Comparison of ENCODE assay signal across 8 mouse cellular contexts in the genomic region with DNA sequence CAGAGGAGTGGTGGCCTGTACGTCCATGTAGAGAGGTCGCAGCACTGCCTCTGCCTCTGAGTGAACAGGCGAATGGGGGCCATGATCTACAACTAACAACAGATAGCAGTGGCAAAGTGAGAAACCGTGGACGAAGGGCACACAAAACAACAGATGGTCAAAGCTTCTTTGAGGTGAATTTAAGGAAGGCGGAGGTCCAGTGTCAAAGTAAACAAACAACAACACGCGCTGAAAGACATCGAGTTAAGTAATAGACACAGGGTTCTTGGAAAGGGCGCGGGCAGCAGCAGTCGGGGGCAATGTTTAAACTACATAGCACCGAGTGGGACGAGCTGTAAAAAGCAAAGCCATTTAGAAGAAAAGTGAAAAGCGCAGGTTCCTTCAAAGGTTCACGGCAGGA. TPM values are rescaled to one million over a fixed set of nuclear protein-coding genes. Genes with fewer than 3 reads are reported as not detected.
DNase-seq lines count a peak whose midpoint lies in the region; ATAC-seq lines count a peak whose summit lies in the region.

No protein-coding gene starts in this region.

- intact Hi-C loops in heart, postnatal 36 days (cut with DNase I) = loop anchor here (2.0 kb wide), 1 partner anchor 181 kb away; no protein-coding TSS in a partner anchor

- peak overlapping the region; percentile 95 for H3K27ac ChIP-seq in heart, embryonic 13.5 days (replicated peaks)
- peak overlapping the region; percentile 93 for H3K27ac ChIP-seq in forebrain, embryonic 16.5 days (ENCODE audit: low read length)
- peak overlapping the region; percentile 92 for H3K27ac ChIP-seq in liver, embryonic 15.5 days (replicated peaks)

- H3K4me3 ChIP-seq in heart, embryonic 13.5 days = peak overlapping the region; percentile 89
- peak overlapping the region; percentile 90 for H3K4me3 ChIP-seq in forebrain, embryonic 16.5 days (replicated peaks; ENCODE audit: low read length)
- peak overlapping the region; percentile 95 for H3K4me3 ChIP-seq in liver, embryonic 15.5 days (replicated peaks)

- no peak for ATAC-seq in heart, embryonic 13.5 days (ENCODE audit: extremely low read depth, insufficient number of reproducible peaks, low FRiP score, low TSS enrichment)
- no peak for ATAC-seq in forebrain, embryonic 16.5 days
- ATAC-seq in liver, embryonic 15.5 days (ENCODE audit: insufficient read depth) = peak; percentile 9

- peaks cover 57% of the 10 kb centered on the region for H3K36me3 ChIP-seq in heart, embryonic 13.5 days
- peaks cover 9% of the 10 kb centered on the region; the same call in 1 of the 2 replicates for H3K36me3 ChIP-seq in forebrain, embryonic 16.5 days (ENCODE audit: control insufficient read depth, insufficient read depth)
- peaks cover 56% of the 10 kb centered on the region for H3K36me3 ChIP-seq in liver, embryonic 15.5 days (replicated peaks)

- no peaks in the 10 kb centered on the region for H3K9me3 ChIP-seq in heart, embryonic 13.5 days
- H3K9me3 ChIP-seq in forebrain, embryonic 16.5 days (ENCODE audit: control insufficient read depth, low read length) = no peaks in the 10 kb centered on the region
- H3K9me3 ChIP-seq in liver, embryonic 15.5 days (replicated peaks) = no peaks in the 10 kb centered on the region

- H3K9ac ChIP-seq in heart, embryonic 13.5 days = peak overlapping the region; percentile 93
- H3K9ac ChIP-seq in forebrain, embryonic 16.5 days (replicated peaks; ENCODE audit: low read depth, low read length) = peak overlapping the region; percentile 87
- peak overlapping the region; percentile 92 for H3K9ac ChIP-seq in liver, embryonic 15.5 days

- H3K4me2 ChIP-seq in heart, embryonic 13.5 days = peak overlapping the region; percentile 93
- H3K4me2 ChIP-seq in forebrain, embryonic 16.5 days (ENCODE audit: low read length) = peak overlapping the region; percentile 93
- peak overlapping the region; percentile 97 for H3K4me2 ChIP-seq in liver, embryonic 15.5 days

- H3K27me3 ChIP-seq in heart, embryonic 13.5 days (replicated peaks) = no peaks in the 10 kb centered on the region
- H3K27me3 ChIP-seq in forebrain, embryonic 16.5 days (replicated peaks; ENCODE audit: control insufficient read depth, insufficient read depth, low read length) = no peaks in the 10 kb centered on the region
- no peaks in the 10 kb centered on the region for H3K27me3 ChIP-seq in liver, embryonic 15.5 days

- DNase-seq in heart, postnatal 36 days = no peak
- peak; percentile 37 for DNase-seq in MN1 (ENCODE audit: low spot score)
- DNase-seq in ovary, postnatal 10 days (ENCODE audit: low spot score) = no peak
- no peak for DNase-seq in left cerebral cortex, adult 8-10 months (ENCODE audit: low spot score in 2 of 2)
- DNase-seq in frontal cortex, postnatal 25 days (ENCODE audit: low spot score in 2 of 2) = no peak

- 3% methylated on average over 16 of the region's 16 CpGs for WGBS in heart, embryonic 13.5 days
- 2% methylated on average over 16 of the region's 16 CpGs for WGBS in forebrain, embryonic 16.5 days
- 2% methylated on average over 16 of the region's 16 CpGs for WGBS in liver, embryonic 15.5 days (ENCODE audit: insufficient replicate concordance)

- H3K4me1 ChIP-seq in heart, embryonic 13.5 days = peaks cover 20% of the 10 kb centered on the region
- H3K4me1 ChIP-seq in forebrain, embryonic 16.5 days (replicated peaks; ENCODE audit: control insufficient read depth, insufficient read depth, low read length) = peaks cover 15% of the 10 kb centered on the region
- peaks cover 27% of the 10 kb centered on the region for H3K4me1 ChIP-seq in liver, embryonic 15.5 days (replicated peaks)

RNA-seq across cellular contexts. Expression of gene Romo1, which starts 0.5 kb away (rescaled TPM):
- polyA plus RNA-seq in heart, embryonic 13.5 days (2015; fragmentation: Nextera tagmentation; extraction: Ambion mirVana) = 382 and 427 TPM in 2 replicates
- 100 to 1,000 TPM; 345 to 377 TPM for total RNA-seq in heart, postnatal 36 days (2021)
- 295 and 326 TPM in 2 replicates for polyA plus RNA-seq in forebrain, embryonic 16.5 days (2015; fragmentation: Nextera tagmentation; extraction: Ambion mirVana)
- 159 and 192 TPM in 2 replicates for polyA plus RNA-seq in liver, embryonic 15.5 days (2015; fragmentation: Nextera tagmentation; extraction: Ambion mirVana)
- total RNA-seq in left cerebral cortex, adult 8-10 months (2022) = 100 to 1,000 TPM; 115 to 163 (median 132) TPM

RNA-seq across cellular contexts. Expression of gene Nfs1, which starts 0.6 kb away (rescaled TPM):
- 58.1 and 61.1 TPM in 2 replicates for polyA plus RNA-seq in heart, embryonic 13.5 days (2015; fragmentation: Nextera tagmentation; extraction: Ambion mirVana)
- total RNA-seq in heart, postnatal 36 days (2021) = 10 to 100 TPM; 86.3 to 93.6 TPM
- polyA plus RNA-seq in forebrain, embryonic 16.5 days (2015; fragmentation: Nextera tagmentation; extraction: Ambion mirVana) = 39.7 and 45.2 TPM in 2 replicates
- polyA plus RNA-seq in liver, embryonic 15.5 days (2015; fragmentation: Nextera tagmentation; extraction: Ambion mirVana) = 50.7 and 52.3 TPM in 2 replicates
- 10 to 100 TPM; 40.8 to 43.5 (median 42.8) TPM for total RNA-seq in left cerebral cortex, adult 8-10 months (2022)

RNA-seq across cellular contexts. Expression of gene Gm28036, which starts 16.5 kb away (rescaled TPM):
- polyA plus RNA-seq in heart, embryonic 13.5 days (2015; fragmentation: Nextera tagmentation; extraction: Ambion mirVana) = 10.4 and 13.7 TPM in 2 replicates
- 10 to 100 TPM in 1 of 2 experiments, 1 to 10 TPM in 1; 9.0 to 13.6 TPM for total RNA-seq in heart, postnatal 36 days (2021)
- 20.7 and 28.6 TPM in 2 replicates for polyA plus RNA-seq in forebrain, embryonic 16.5 days (2015; fragmentation: Nextera tagmentation; extraction: Ambion mirVana)
- polyA plus RNA-seq in liver, embryonic 15.5 days (2015; fragmentation: Nextera tagmentation; extraction: Ambion mirVana) = 3.9 and 4.0 TPM in 2 replicates
- 10 to 100 TPM; 10.4 to 33.0 (median 23.4) TPM for total RNA-seq in left cerebral cortex, adult 8-10 months (2022)

RNA-seq across cellular contexts. Expression of gene Rbm12, which starts 31.6 kb away (rescaled TPM):
- polyA plus RNA-seq in heart, embryonic 13.5 days (2015; fragmentation: Nextera tagmentation; extraction: Ambion mirVana) = 18.3 and 20.4 TPM in 2 replicates
- total RNA-seq in heart, postnatal 36 days (2021) = 10 to 100 TPM; 11.1 to 11.5 TPM
- 37.6 and 38.8 TPM in 2 replicates for polyA plus RNA-seq in forebrain, embryonic 16.5 days (2015; fragmentation: Nextera tagmentation; extraction: Ambion mirVana)
- 7.4 and 9.7 TPM in 2 replicates for polyA plus RNA-seq in liver, embryonic 15.5 days (2015; fragmentation: Nextera tagmentation; extraction: Ambion mirVana)
- total RNA-seq in left cerebral cortex, adult 8-10 months (2022) = 10 to 100 TPM; 23.0 to 35.0 (median 26.7) TPM

RNA-seq across cellular contexts. Expression of gene Cpne1, which starts 31.6 kb away (rescaled TPM):
- 22.7 and 28.4 TPM in 2 replicates for polyA plus RNA-seq in heart, embryonic 13.5 days (2015; fragmentation: Nextera tagmentation; extraction: Ambion mirVana)
- 10 to 100 TPM; 15.2 to 17.5 TPM for total RNA-seq in heart, postnatal 36 days (2021)
- 28.9 and 30.4 TPM in 2 replicates for polyA plus RNA-seq in forebrain, embryonic 16.5 days (2015; fragmentation: Nextera tagmentation; extraction: Ambion mirVana)
- 20.8 and 22.6 TPM in 2 replicates for polyA plus RNA-seq in liver, embryonic 15.5 days (2015; fragmentation: Nextera tagmentation; extraction: Ambion mirVana)
- 10 to 100 TPM; 25.2 to 37.8 (median 34.2) TPM for total RNA-seq in left cerebral cortex, adult 8-10 months (2022)
